Mouse (Mus musculus) embryonic facial prominence, embryonic 14.5 days (tissue): ENCODE data around the gene Dnlz. TPM values are rescaled to one million over a fixed set of nuclear protein-coding genes. Genes with fewer than 3 reads are reported as not detected.
A peak's percentile ranks its signal among the peaks of the same experiment; 100 is the strongest.

Experiments used
- ATAC-seq: fragments of 200-750 bp; cut with Nextera tagmentation; 2 replicates; pipeline ENCODE4 v1.8.0; 2017; ENCODE audit warnings: low read depth, moderate number of reproducible peaks, moderate TSS enrichment
- DNase-seq: peaks from one replicate; pipeline ENCODE4 v3.0.0-alpha.2; 2015; ENCODE audit warnings: low spot score
- H3K27ac ChIP-seq: fragments of 300-500 bp; sonication (generic); replicated peaks from 2 replicates; pipeline ENCODE4 v1.5.1; 2014; ENCODE audit warnings: low read depth, mild to moderate bottlenecking, low read length, moderate library complexity
- H3K27me3 ChIP-seq: fragments of 300-500 bp; sonication (generic); replicated peaks from 2 replicates; pipeline ENCODE4 v1.6.1; 2014; ENCODE audit warnings: low read length; ENCODE audit not compliant: control insufficient read depth, insufficient read depth
- H3K36me3 ChIP-seq: fragments of 300-500 bp; sonication (generic); 2 replicates; pipeline ENCODE4 v1.6.1; 2014; ENCODE audit warnings: low read length, mixed read lengths; ENCODE audit not compliant: control insufficient read depth, insufficient read depth
- H3K4me1 ChIP-seq: fragments of 300-500 bp; sonication (generic); 2 replicates; pipeline ENCODE4 v1.6.1; 2014; ENCODE audit warnings: antibody characterized with exemption, low read length; ENCODE audit not compliant: control insufficient read depth, insufficient read depth
- H3K4me2 ChIP-seq: fragments of 300-500 bp; sonication (generic); 2 replicates; pipeline ENCODE4 v1.6.1; 2014; ENCODE audit warnings: low read depth, mild to moderate bottlenecking, low read length, moderate library complexity, mixed read lengths
- H3K4me3 ChIP-seq: fragments of 300-500 bp; sonication (generic); 2 replicates; pipeline ENCODE4 v1.5.1; 2014; ENCODE audit warnings: low read depth, mild to moderate bottlenecking, low read length
- H3K9ac ChIP-seq: fragments of 300-500 bp; sonication (generic); 2 replicates; pipeline ENCODE4 v1.6.1; 2014; ENCODE audit warnings: low read depth, mild to moderate bottlenecking, low read length, moderate library complexity, mixed read lengths
- H3K9me3 ChIP-seq: fragments of 300-500 bp; sonication (generic); 2 replicates; pipeline ENCODE4 v1.6.1; 2016; ENCODE audit warnings: low read length; ENCODE audit not compliant: control insufficient read depth
- WGBS: fragments of 180-500 bp; shearing (Covaris S2); extraction: QIAGEN DNeasy Blood & Tissue Kit; methylation state at CpG from one replicate; pipeline ENCODE4 v1.1.7; 2014; 5-methylcytosine and 5-hydroxymethylcytosine counted together
- polyA plus RNA-seq: library from polyadenylated mRNA; unstranded; fragments of >200 nt; fragmentation: Nextera tagmentation; extraction: Ambion mirVana; gene quantifications from 2 replicates; pipeline ENCODE4 v1.2.1, GENCODE M21; 2014

Dnlz gene
- polyA plus RNA-seq, 1 experiment from 2014 or later = 24.2 TPM

GRCm38 (mm10) chr2:26338302-26339203, 13.4 kb downstream of the Dnlz start:
- WGBS = 78% methylated on average over 8 of the region's 13 CpGs
- H3K36me3 ChIP-seq = peaks cover 52% of the 10 kb centered on the region
- no peak for ATAC-seq

GRCm38 (mm10) chr2:26330702-26331101, 21.2 kb downstream of the Dnlz start:
- no peak for ATAC-seq
- DNase-seq = no peak
- Histone ChIP-seq H3K27me3 (no peaks in the 10 kb centered on the region), H3K9ac (no peak overlapping the region), H3K4me3 (no peak overlapping the region), H3K4me1 (no peaks in the 10 kb centered on the region), H3K36me3 (peaks cover 57% of the 10 kb centered on the region), H3K9me3 (no peaks in the 10 kb centered on the region), H3K27ac (peak overlapping the region; percentile 55; the same call in 1 of the 2 replicates), H3K4me2 (no peak overlapping the region)
- WGBS = 45% methylated on average over 6 of the region's 6 CpGs

More at GRCm38 (mm10) chr2:26338302-26339203, 13.4 kb downstream of the Dnlz start:
- H3K27me3 ChIP-seq = no peaks in the 10 kb centered on the region
- no peak overlapping the region for H3K9ac ChIP-seq
- H3K4me3 ChIP-seq = no peak overlapping the region
- H3K27ac ChIP-seq = no peak overlapping the region; the same call in 1 of the 2 replicates
- H3K9me3 ChIP-seq = no peaks in the 10 kb centered on the region
- no peaks in the 10 kb centered on the region for H3K4me1 ChIP-seq
- H3K4me2 ChIP-seq = no peak overlapping the region
- no peak for DNase-seq

GRCm38 (mm10) chr2:26330056-26330468, 21.8 kb downstream of the Dnlz start:
- ATAC-seq (0 out of 2 replicates have a peak, but pooled peaks have one; percentile 24), DNase-seq (no peak)
- WGBS = 67% methylated on average over 4 of the region's 4 CpGs
- Histone ChIP-seq H3K27ac (peak overlapping the region; percentile 55; the same call in 1 of the 2 replicates), H3K36me3 (peaks cover 64% of the 10 kb centered on the region), H3K27me3 (no peaks in the 10 kb centered on the region), H3K9ac (no peak overlapping the region), H3K9me3 (no peaks in the 10 kb centered on the region), H3K4me3 (no peak overlapping the region), H3K4me2 (no peak overlapping the region), H3K4me1 (no peaks in the 10 kb centered on the region)

DNA sequence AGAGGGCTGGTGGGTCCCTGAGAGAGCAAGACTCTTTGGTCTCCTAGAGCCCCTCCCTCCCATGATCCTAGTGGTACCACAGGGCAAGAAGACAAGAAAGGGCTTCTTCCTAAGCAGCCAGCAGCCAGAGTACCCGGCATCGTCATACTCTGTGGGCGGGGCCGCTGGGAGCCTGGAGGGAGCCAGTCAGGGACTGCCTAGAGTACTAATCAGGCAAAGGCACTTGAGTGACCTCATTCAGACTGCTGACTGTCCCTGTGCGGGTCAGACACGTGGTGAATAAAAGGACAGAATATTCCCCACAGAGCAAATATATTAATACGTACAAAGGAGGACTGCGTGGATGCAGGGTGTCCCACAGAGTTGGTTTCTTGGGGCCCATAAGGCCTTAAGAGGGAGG, 22.5 kb downstream of the Dnlz start:
- H3K4me3 ChIP-seq = no peak overlapping the region
- no peaks in the 10 kb centered on the region for H3K9me3 ChIP-seq
- DNase-seq = no peak
- no peak overlapping the region for H3K9ac ChIP-seq
- peak; percentile 42; the same call in 1 of the 2 replicates for ATAC-seq
- H3K4me1 ChIP-seq = no peaks in the 10 kb centered on the region
- no peaks in the 10 kb centered on the region for H3K27me3 ChIP-seq
- no peak overlapping the region for H3K4me2 ChIP-seq
- H3K36me3 ChIP-seq = peaks cover 70% of the 10 kb centered on the region
- WGBS = 60% methylated on average over 8 of the region's 8 CpGs
- no peak overlapping the region for H3K27ac ChIP-seq

DNA sequence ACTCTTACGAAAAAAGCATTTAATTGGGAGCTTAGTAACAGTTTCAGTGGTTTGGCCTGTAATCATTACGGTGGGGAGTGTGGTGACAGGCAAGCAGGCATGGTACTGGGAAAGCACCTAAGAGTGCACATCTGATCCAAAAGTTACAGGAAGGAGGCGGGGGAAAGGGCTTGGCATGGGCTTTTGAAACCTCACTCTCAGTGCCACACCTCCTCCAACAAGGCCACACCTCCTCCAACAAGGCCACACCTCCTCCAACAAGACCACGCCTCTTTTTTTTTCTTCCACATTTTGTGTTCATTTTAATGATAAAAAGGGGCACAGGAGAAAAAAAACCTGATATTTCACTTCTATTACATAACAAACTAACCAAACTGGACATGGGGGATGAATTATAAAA, 24.1 kb downstream of the Dnlz start:
- Histone ChIP-seq H3K27ac (no peak overlapping the region), H3K9ac (no peak overlapping the region), H3K4me3 (no peak overlapping the region), H3K27me3 (no peaks in the 10 kb centered on the region), H3K4me2 (no peak overlapping the region), H3K4me1 (no peaks in the 10 kb centered on the region), H3K9me3 (no peaks in the 10 kb centered on the region), H3K36me3 (peaks cover 84% of the 10 kb centered on the region)
- ATAC-seq (no peak), DNase-seq (no peak)
- 79% methylated on average over 4 of the region's 4 CpGs for WGBS

DNA sequence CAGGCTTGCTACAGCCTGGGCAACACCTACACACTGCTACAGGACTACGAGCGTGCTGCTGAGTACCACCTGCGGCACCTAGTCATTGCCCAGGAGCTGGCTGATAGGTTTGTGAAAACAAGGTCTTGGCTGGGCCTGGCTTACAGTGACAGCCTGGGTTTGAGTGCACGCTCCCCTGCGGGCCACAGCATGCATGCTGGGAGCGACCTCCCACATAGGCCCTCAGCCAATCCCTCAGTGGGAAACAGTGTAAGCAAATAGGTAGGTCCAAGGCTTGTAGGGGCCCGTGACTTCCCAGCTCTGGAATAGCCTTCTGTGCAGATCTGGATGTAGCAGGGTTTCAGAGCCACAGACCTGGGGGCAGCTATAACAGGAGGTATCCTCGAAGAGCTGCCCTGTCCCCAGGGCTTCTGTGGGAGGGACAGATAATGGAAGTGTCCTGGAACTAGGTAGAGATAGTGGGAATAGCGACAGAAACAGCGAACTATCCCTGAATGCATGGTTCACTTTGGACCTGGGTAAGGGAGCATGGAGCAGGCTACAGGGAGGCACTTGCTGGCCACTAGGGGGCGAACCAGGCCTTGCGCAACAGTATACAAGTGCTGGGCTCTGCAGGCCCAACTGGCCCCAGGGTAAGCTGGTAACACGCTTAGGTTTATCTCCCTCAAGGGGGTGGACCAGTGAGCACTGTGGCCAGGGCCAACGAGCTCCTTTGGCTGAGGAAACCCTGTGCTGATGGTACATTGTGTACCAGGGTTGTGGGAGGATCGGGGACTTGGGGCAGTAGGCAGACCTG, 26.3 kb downstream of the Dnlz start:
- no peak overlapping the region for H3K4me3 ChIP-seq
- no peaks in the 10 kb centered on the region for H3K9me3 ChIP-seq
- H3K27me3 ChIP-seq = no peaks in the 10 kb centered on the region
- DNase-seq = peak; percentile 75
- no peak overlapping the region for H3K27ac ChIP-seq
- H3K36me3 ChIP-seq = peaks cover 63% of the 10 kb centered on the region
- WGBS = 63% methylated on average over 15 of the region's 15 CpGs
- peak; percentile 83 for ATAC-seq
- no peak overlapping the region for H3K9ac ChIP-seq
- no peak overlapping the region for H3K4me2 ChIP-seq
- no peaks in the 10 kb centered on the region for H3K4me1 ChIP-seq

DNA sequence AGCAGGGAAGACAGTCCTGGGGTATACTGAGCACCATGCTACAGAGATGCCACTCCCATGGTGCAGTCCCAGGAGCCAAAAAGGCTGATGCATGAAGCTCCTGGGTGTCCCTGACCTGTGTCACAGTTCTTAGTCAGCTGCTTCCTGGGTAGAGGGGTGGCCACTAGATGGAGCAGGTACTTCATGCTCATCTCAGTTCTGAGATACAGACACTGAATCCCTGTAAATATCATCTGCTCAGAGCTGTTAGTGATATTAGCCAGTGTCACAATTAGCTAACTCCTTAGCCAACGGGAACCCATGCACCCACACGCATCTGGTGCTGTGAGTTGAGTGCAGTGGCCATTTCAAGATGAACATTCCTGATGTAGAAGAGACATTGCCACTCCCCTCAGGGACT, 27.0 kb downstream of the Dnlz start:
- H3K4me1 ChIP-seq = no peaks in the 10 kb centered on the region
- DNase-seq = no peak
- no peak overlapping the region for H3K27ac ChIP-seq
- H3K9ac ChIP-seq = no peak overlapping the region
- 75% methylated on average over 2 of the region's 2 CpGs for WGBS
- H3K4me3 ChIP-seq = no peak overlapping the region
- no peaks in the 10 kb centered on the region for H3K27me3 ChIP-seq
- no peak overlapping the region for H3K4me2 ChIP-seq
- peaks cover 58% of the 10 kb centered on the region for H3K36me3 ChIP-seq
- no peaks in the 10 kb centered on the region for H3K9me3 ChIP-seq
- no peak for ATAC-seq

- no peak overlapping the region for H3K27ac ChIP-seq
- DNase-seq (no peak), ATAC-seq (no peak)
- no peak overlapping the region for H3K4me2 ChIP-seq
- no peaks in the 10 kb centered on the region for H3K27me3 ChIP-seq
- H3K9me3 ChIP-seq = no peaks in the 10 kb centered on the region
- H3K4me1 ChIP-seq = 0 out of 2 replicates have a peak, but pooled peaks cover 4% of the 10 kb centered on the region
- H3K4me3 ChIP-seq = no peak overlapping the region
- no peak overlapping the region for H3K9ac ChIP-seq
- H3K36me3 ChIP-seq = peaks cover 53% of the 10 kb centered on the region
- WGBS = 88% methylated on average over 12 of the region's 13 CpGs
These were observed 28.2 kb downstream of the Dnlz start for GRCm38 (mm10) chr2:26323589-26324325.
